Mouse (Mus musculus) midbrain, embryonic 16.5 days (tissue): ENCODE measurements around the gene Gm17571. TPM values are rescaled to one million over a fixed set of nuclear protein-coding genes. Genes with fewer than 3 reads are reported as not detected.

Experiments
- ATAC-seq: fragments of 200-750 bp; cut with Nextera tagmentation; 2 replicates; pipeline ENCODE4 v1.8.0; 2017; ENCODE audit warnings: moderate TSS enrichment
- H3K27ac ChIP-seq: fragments of 300-500 bp; sonication (generic); 2 replicates; pipeline ENCODE4 v1.5.1; 2014; ENCODE audit warnings: mild to moderate bottlenecking, low read length, mixed read lengths
- H3K27me3 ChIP-seq: fragments of 300-500 bp; sonication (generic); 2 replicates; pipeline ENCODE4 v1.6.1; 2014; ENCODE audit warnings: low read depth, low read length, mixed read lengths; ENCODE audit not compliant: control insufficient read depth, insufficient read depth
- H3K36me3 ChIP-seq: fragments of 300-500 bp; sonication (generic); 2 replicates; pipeline ENCODE4 v1.6.1; 2014; ENCODE audit warnings: mild to moderate bottlenecking, low read length, moderate library complexity, mixed read lengths; ENCODE audit not compliant: control insufficient read depth, insufficient read depth
- H3K4me1 ChIP-seq: fragments of 300-500 bp; sonication (generic); 2 replicates; pipeline ENCODE4 v1.6.1; 2014; ENCODE audit warnings: mild to moderate bottlenecking, low read length, mixed read lengths; ENCODE audit not compliant: control insufficient read depth, insufficient read depth
- H3K4me2 ChIP-seq: fragments of 300-500 bp; sonication (generic); 2 replicates; pipeline ENCODE4 v1.6.1; 2014; ENCODE audit warnings: mild to moderate bottlenecking, low read length, mixed read lengths
- H3K4me3 ChIP-seq: fragments of 300-500 bp; sonication (generic); 2 replicates; pipeline ENCODE4 v1.5.1; 2014; ENCODE audit warnings: low read depth, mild to moderate bottlenecking, low read length, moderate library complexity, mixed read lengths
- H3K9ac ChIP-seq: fragments of 300-500 bp; sonication (generic); 2 replicates; pipeline ENCODE4 v1.6.1; 2014; ENCODE audit warnings: low read depth, low read length, mixed read lengths
- H3K9me3 ChIP-seq: fragments of 300-500 bp; sonication (generic); replicated peaks from 2 replicates; pipeline ENCODE4 v1.6.1; 2014; ENCODE audit warnings: mild to moderate bottlenecking, low read length, mixed read lengths; ENCODE audit not compliant: control insufficient read depth, poor library complexity, severe bottlenecking
- WGBS: fragments of 180-500 bp; shearing (Covaris S2); extraction: QIAGEN DNeasy Blood & Tissue Kit; methylation state at CpG from one replicate; pipeline ENCODE4 v1.1.7; 2014; 5-methylcytosine and 5-hydroxymethylcytosine counted together
- polyA plus RNA-seq: library from polyadenylated mRNA; unstranded; fragments of >200 nt; fragmentation: Nextera tagmentation; extraction: Ambion mirVana; gene quantifications from 2 replicates; pipeline ENCODE4 v1.2.1, GENCODE M21; 2015

The Gm17571 gene
- not detected in 2 replicates for polyA plus RNA-seq

DNA sequence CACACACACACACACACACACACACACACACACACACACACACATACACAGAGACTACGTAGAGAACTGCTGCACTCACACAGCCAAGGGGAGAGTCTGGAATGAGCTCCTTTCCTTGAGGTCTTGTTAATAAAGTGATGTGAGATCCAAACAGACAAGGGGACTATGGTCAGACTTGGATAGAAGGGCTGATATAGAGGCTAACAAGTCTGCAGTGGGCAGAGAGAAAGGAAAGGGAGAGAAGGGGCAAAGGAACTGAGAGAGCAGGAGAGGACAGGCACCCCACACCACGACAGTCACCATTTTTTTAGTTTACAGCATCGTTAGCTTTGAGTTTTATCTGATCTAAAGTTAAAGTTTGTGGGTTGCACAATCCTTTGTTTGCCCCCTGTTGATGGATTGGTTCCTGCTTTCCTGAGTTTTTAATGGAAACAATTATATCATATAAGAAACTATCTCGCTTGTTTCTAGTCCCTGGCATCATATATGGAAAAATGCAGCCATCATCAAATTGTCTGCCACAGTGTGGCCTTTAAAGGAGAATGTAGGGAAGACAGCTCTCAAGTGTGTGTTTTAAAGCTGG lies at the start of gene Gm17571:
Gm17571 (minus strand) TSS at position 51 of the 583 bp plus-strand sequence.
- H3K27ac ChIP-seq = no peak within 1 kb of the TSS
- 86% methylated on average over 4 of the region's 4 CpGs for WGBS
- H3K4me3 ChIP-seq = no peak within 1 kb of the TSS
- H3K9me3 ChIP-seq = no peaks in the 10 kb centered on the region
- no peak within 1 kb of the TSS for H3K4me2 ChIP-seq
- H3K36me3 ChIP-seq = no peaks in the 10 kb centered on the region
- no peak for ATAC-seq
- H3K27me3 ChIP-seq = no peaks in the 10 kb centered on the region
- no peak within 1 kb of the TSS for H3K9ac ChIP-seq
- H3K4me1 ChIP-seq = 0 out of 2 replicates have a peak, but pooled peaks cover 2% of the 10 kb centered on the region

DNA sequence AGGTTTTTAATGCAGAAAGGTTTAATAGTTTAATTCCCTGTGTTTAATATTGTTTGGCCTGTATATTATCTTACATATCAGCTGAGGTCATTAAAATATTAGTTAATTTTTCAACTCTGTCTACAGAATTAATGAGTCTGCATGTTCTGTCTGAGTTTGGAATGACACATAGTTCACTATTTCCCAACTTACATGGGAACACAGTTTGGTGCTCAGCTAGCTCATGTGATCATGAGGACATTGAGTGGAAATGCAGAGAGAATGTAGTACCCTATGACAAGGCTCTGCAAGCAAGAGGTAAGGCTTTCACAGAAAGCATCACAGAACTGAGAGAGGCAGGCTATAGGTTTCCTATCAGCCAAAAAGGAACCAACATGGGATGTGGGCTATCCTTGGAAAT lies 49.0 kb upstream of the Gm17571 start:
- H3K4me2 ChIP-seq = no peak overlapping the region
- H3K9ac ChIP-seq = no peak overlapping the region
- H3K27me3 ChIP-seq = no peaks in the 10 kb centered on the region
- no peak overlapping the region for H3K4me3 ChIP-seq
- H3K9me3 ChIP-seq = no peaks in the 10 kb centered on the region
- no peaks in the 10 kb centered on the region for H3K36me3 ChIP-seq
- 0 out of 2 replicates have a peak, but pooled peaks cover 2% of the 10 kb centered on the region for H3K4me1 ChIP-seq
- ATAC-seq = no peak
- H3K27ac ChIP-seq = no peak overlapping the region

- no peaks in the 10 kb centered on the region for H3K9me3 ChIP-seq
- no peaks in the 10 kb centered on the region for H3K27me3 ChIP-seq
- no peak overlapping the region for H3K4me2 ChIP-seq
- no peak overlapping the region for H3K4me3 ChIP-seq
- 0 out of 2 replicates have a peak, but pooled peaks cover 2% of the 10 kb centered on the region for H3K4me1 ChIP-seq
- H3K36me3 ChIP-seq = no peaks in the 10 kb centered on the region
- no peak for ATAC-seq
- no peak overlapping the region for H3K9ac ChIP-seq
- WGBS = 92% methylated on average over 2 of the region's 2 CpGs
- no peak overlapping the region for H3K27ac ChIP-seq
Observed at GRCm38 (mm10) chr9:13493746-13494145, 47.2 kb upstream of the Gm17571 start.

DNA sequence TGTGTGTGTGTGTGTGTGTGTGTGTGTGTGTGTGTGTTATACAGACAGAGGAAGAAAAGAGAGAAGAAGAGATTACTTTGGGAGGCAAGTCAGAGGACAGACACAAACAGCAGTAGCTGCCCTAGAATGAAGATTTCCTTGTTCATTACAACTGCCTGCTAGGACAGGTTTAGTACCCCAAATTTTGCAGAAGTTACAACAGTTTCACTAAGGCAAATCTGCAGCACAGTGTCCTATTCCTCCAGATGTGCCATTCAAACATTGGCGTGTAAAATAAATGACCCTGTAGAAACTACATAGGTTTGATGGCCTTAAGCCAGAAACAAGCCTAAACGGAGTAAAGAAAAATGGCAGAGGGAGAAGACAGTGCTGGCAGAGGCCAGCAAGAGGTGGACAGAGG lies 46.3 kb upstream of the Gm17571 start:
- Histone ChIP-seq H3K4me2 (no peak overlapping the region), H3K4me3 (no peak overlapping the region), H3K4me1 (0 out of 2 replicates have a peak, but pooled peaks cover 2% of the 10 kb centered on the region), H3K9ac (no peak overlapping the region), H3K9me3 (no peaks in the 10 kb centered on the region), H3K36me3 (no peaks in the 10 kb centered on the region), H3K27ac (no peak overlapping the region), H3K27me3 (no peaks in the 10 kb centered on the region)
- ATAC-seq = no peak
- 91% methylated on average over 2 of the region's 2 CpGs for WGBS

- no peak for ATAC-seq
- WGBS = 89% methylated on average over 9 of the region's 9 CpGs
- H3K4me1 ChIP-seq = 0 out of 2 replicates have a peak, but pooled peaks cover 2% of the 10 kb centered on the region
Observed at GRCm38 (mm10) chr9:13491854-13492620, 45.5 kb upstream of the Gm17571 start.

DNA sequence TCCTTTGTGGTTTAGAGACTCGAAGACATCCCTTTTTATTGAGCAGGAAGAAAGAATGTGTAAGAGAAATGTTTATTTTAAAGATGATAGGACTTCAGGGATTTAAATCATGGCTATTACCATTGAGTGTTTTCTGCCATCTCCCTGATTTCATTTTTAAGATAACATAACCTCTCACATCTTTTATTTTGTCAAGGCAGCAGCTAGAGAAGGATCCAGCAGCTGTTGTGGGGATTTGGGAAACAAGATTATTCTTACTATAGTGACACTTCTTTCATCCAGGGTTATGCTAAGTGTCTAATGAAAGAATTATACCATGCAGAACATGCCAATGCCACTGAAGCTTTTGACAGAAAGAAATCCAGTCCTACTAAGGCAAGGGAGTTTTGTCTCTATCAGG lies 44.6 kb upstream of the Gm17571 start:
- no peaks in the 10 kb centered on the region for H3K36me3 ChIP-seq
- no peak overlapping the region for H3K4me3 ChIP-seq
- 0 out of 2 replicates have a peak, but pooled peaks cover 2% of the 10 kb centered on the region for H3K4me1 ChIP-seq
- H3K27ac ChIP-seq = no peak overlapping the region
- H3K9me3 ChIP-seq = no peaks in the 10 kb centered on the region
- 35% methylated on average over 1 of the region's 1 CpGs for WGBS
- H3K4me2 ChIP-seq = no peak overlapping the region
- no peak overlapping the region for H3K9ac ChIP-seq
- ATAC-seq = no peak
- no peaks in the 10 kb centered on the region for H3K27me3 ChIP-seq

More at GRCm38 (mm10) chr9:13491854-13492620, 45.5 kb upstream of the Gm17571 start:
- Histone ChIP-seq H3K36me3 (no peaks in the 10 kb centered on the region), H3K4me3 (no peak overlapping the region), H3K9ac (no peak overlapping the region), H3K27ac (no peak overlapping the region), H3K4me2 (no peak overlapping the region), H3K27me3 (no peaks in the 10 kb centered on the region), H3K9me3 (no peaks in the 10 kb centered on the region)

GRCm38 (mm10) chr9:13485914-13486313 lies 39.4 kb upstream of the Gm17571 start:
- H3K4me2 ChIP-seq = no peak overlapping the region
- H3K27me3 ChIP-seq = no peaks in the 10 kb centered on the region
- H3K36me3 ChIP-seq = no peaks in the 10 kb centered on the region
- no peak for ATAC-seq
- H3K9me3 ChIP-seq = no peaks in the 10 kb centered on the region
- 86% methylated on average over 1 of the region's 1 CpGs for WGBS
- H3K4me3 ChIP-seq = no peak overlapping the region
- H3K27ac ChIP-seq = no peak overlapping the region
- no peaks in the 10 kb centered on the region; the same call in 1 of the 2 replicates for H3K4me1 ChIP-seq
- H3K9ac ChIP-seq = no peak overlapping the region

- H3K4me2 ChIP-seq = no peak overlapping the region
- no peak overlapping the region for H3K4me3 ChIP-seq
- ATAC-seq = no peak
- no peaks in the 10 kb centered on the region for H3K36me3 ChIP-seq
- no peak overlapping the region for H3K9ac ChIP-seq
- no peak overlapping the region for H3K27ac ChIP-seq
- WGBS = 52% methylated on average over 12 of the region's 12 CpGs
- no peaks in the 10 kb centered on the region for H3K9me3 ChIP-seq
- H3K27me3 ChIP-seq = no peaks in the 10 kb centered on the region
- H3K4me1 ChIP-seq = peaks cover 3% of the 10 kb centered on the region
Observed at GRCm38 (mm10) chr9:13484267-13485240, 38.0 kb upstream of the Gm17571 start.
